Comparison of ENCODE assay signal across 24 mouse cellular contexts in genomic region chr14:49955890-49956289, GRCm38 (mm10). TPM values are rescaled to one million over a fixed set of nuclear protein-coding genes. Genes with fewer than 3 reads are reported as not detected.
"Had no signal": no experiment of that assay in that cellular context is flagged by ENCODE, and none has a peak within 500 bp of the region (broad histone marks: within the 10 kb centered on the region; RNA-seq: fewer than 3 reads in every experiment).

No protein-coding gene starts in this region.

- H3K4me3 ChIP-seq: neural tube, embryonic 13.5 days; neural tube, embryonic 15.5 days; stomach, embryonic 15.5 days had no signal

- H3K4me2 ChIP-seq: neural tube, embryonic 13.5 days; neural tube, embryonic 15.5 days; stomach, embryonic 15.5 days had no signal

- H3K27ac ChIP-seq: neural tube, embryonic 13.5 days; neural tube, embryonic 15.5 days; stomach, embryonic 15.5 days; stomach, postnatal 0 days had no signal

- H3K4me1 ChIP-seq: neural tube, embryonic 13.5 days; neural tube, embryonic 15.5 days; stomach, embryonic 15.5 days had no signal

- H3K36me3 ChIP-seq: neural tube, embryonic 13.5 days; neural tube, embryonic 15.5 days; stomach, embryonic 15.5 days had no signal

- DNase-seq: retina, postnatal 1 day; right cerebral cortex, adult 18-20 months; right cerebral cortex, postnatal 14 days; right cerebral cortex, postnatal 25 days; right cerebral cortex, postnatal 4 days; spleen, adult 18-20 months; thymus, adult 18-20 months; thymus, adult 2 months; thymus, postnatal 14 days; thymus, postnatal 25 days; thymus, postnatal 36 days; thymus, postnatal 4 days had no signal

- H3K27me3 ChIP-seq: neural tube, embryonic 13.5 days; neural tube, embryonic 15.5 days; stomach, embryonic 15.5 days had no signal

- H3K9me3 ChIP-seq: neural tube, embryonic 13.5 days; neural tube, embryonic 15.5 days; stomach, embryonic 15.5 days had no signal

- H3K9ac ChIP-seq: neural tube, embryonic 13.5 days; neural tube, embryonic 15.5 days; stomach, embryonic 15.5 days had no signal

RNA-seq across cellular contexts. Expression of gene Olfr724, which starts 7.2 kb away (rescaled TPM):
- polyA plus RNA-seq: neural tube, embryonic 13.5 days; neural tube, embryonic 14.5 days; neural tube, embryonic 15.5 days; small intestine, adult 2 months; spleen, adult 2 months; stomach, embryonic 14.5 days; stomach, embryonic 15.5 days; stomach, embryonic 16.5 days; stomach, postnatal 0 days; testis, adult 2 months; thymus, adult 2 months; thymus, postnatal 0 days; urinary bladder, adult 2 months had no signal

RNA-seq across cellular contexts. Expression of gene Olfr723, which starts 24.3 kb away (rescaled TPM):
- polyA plus RNA-seq: neural tube, embryonic 13.5 days; neural tube, embryonic 14.5 days; neural tube, embryonic 15.5 days; small intestine, adult 2 months; spleen, adult 2 months; stomach, embryonic 14.5 days; stomach, embryonic 15.5 days; stomach, embryonic 16.5 days; stomach, postnatal 0 days; testis, adult 2 months; thymus, adult 2 months; thymus, postnatal 0 days; urinary bladder, adult 2 months had no signal

RNA-seq across cellular contexts. Expression of gene Olfr722, which starts 54.1 kb away (rescaled TPM):
- polyA plus RNA-seq: neural tube, embryonic 13.5 days; neural tube, embryonic 14.5 days; neural tube, embryonic 15.5 days; small intestine, adult 2 months; spleen, adult 2 months; stomach, embryonic 14.5 days; stomach, embryonic 15.5 days; stomach, embryonic 16.5 days; stomach, postnatal 0 days; testis, adult 2 months; thymus, adult 2 months; thymus, postnatal 0 days; urinary bladder, adult 2 months had no signal
